Mouse (Mus musculus): ENCODE measurements around the gene Serp2.

The Serp2 gene

DNA sequence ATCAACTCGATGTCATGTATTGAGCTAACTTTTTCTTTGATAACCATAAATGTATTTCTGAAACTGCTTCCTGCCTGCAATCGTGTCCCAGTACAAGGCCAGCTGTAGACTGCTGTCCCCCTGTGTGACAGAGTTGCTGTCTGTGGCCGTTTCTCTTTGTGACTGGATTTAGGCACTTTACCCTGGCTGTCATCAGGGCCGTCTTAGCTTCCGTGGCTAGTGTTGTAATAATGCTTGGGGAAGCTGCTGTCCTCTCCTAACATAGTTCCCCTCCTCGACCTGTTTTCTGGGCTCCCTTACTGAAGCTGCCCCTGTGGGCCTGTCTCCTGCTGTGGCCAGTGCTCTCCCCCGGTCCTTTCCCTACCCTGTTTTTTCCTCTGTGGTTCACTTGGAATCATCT, 58.5 kb downstream of the Serp2 start:
- no peak for DNase-seq (ENCODE audit: low read depth)

DNA sequence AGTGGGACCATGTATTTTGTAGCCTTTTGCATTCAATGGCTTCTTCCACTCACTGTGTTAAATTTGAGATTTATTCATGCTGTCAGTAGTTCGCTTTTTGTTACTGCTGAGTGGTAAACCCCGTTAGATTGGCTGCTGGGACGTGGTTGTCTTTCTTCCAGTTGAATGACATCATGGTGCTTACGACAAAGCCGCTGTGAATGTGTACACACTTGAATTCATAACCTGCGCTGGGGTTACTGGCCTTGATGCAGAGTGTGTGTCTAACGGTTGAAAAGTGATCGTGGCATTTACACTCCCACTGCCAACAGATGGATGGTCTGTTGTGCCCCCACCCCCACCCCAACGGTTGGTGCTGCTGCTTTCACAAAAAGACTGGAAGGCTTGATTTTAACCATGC, 59.5 kb downstream of the Serp2 start:
- no peak for DNase-seq (ENCODE audit: low read depth)

DNA sequence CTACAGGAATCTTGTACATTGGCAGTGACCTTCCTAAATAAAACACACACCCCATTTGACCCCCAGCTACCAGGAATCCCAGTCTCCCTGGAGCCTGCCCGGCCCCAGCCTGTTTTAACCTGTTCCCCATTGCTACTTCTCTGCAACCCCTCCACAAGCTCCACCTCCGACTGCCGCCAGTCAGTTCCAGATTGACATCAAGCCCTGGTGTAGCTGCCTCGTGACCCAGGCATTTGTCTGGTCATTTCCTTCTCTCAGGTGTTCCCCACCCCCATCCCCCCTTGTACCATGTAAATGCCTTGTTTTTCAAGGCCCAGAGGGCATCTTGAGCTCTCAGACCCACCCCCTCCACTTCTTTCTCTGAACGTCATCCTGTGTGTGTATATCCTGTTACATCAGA, 61.7 kb downstream of the Serp2 start:
- no peak for DNase-seq (ENCODE audit: low read depth)

- DNase-seq (ENCODE audit: low read depth): no peak
These were observed 67.6 kb downstream of the Serp2 start for GRCm38 (mm10) chr14:76489128-76489527.

DNA sequence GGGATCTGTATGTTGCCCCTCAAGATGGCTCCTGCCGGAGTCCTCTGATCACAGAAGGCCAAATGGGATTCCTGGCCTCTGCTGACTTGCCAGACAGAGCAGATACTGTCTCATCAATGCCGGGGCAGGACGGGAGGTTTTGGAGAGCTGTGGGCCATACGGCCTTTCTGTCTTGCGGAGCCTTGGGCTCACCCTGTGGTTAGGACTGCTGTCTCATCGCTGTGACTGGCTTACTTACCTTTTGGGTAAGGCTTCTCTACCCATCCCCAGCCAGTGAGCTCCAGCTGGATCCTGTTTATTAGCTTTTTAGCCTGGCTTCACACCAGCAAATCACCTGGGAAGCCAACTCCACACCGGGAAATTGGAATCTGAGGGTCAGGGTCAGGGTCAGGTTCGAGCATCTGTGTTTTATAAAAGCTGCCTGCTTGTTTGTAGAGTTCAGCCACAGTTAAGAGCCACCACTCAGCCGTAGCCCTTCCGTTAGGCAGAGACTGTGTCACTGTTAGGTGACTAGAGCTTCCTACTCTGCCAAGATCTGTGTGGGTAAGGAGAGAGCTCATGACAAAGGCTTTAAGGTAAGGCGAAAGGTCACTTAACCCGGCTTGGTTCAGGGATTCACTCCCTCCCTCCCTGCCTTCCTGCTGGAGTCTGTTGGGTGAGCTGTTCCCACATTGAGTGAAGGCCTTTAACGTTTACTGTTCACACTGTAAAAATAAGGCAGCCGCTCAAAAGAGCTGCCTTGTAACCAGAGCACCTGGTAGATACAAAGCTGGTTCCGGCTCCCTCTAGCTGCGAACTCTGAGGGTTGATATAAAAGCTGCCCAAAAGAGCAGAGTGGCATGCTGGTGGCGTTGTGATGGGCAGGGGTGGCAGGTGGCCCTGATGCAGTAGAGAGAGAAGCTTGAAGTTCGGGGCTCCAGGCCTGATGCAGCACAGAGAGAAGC, 68.3 kb downstream of the Serp2 start:
- DNase-seq (ENCODE audit: low read depth): no peak

DNA sequence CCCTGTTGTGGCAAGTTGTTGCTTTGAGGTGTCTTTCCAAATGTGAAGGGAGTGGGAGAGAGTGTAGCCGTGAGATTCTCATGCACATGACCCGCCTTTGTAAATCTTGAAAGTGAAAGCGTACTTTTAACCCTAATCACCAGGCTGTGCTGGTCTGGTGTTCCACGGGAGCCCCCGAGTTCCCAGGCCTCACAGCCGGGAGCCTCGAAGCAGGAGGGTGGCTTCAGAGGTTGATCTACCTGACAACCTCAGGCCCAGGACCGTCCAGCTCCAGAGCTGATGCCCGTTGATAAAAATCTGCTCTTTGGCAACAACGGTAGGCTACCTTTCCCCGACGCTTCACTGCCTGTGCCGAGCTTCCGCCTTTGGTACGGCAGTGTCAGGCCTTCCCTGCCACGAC, 69.1 kb downstream of the Serp2 start:
- DNase-seq (ENCODE audit: low read depth): no peak

DNA sequence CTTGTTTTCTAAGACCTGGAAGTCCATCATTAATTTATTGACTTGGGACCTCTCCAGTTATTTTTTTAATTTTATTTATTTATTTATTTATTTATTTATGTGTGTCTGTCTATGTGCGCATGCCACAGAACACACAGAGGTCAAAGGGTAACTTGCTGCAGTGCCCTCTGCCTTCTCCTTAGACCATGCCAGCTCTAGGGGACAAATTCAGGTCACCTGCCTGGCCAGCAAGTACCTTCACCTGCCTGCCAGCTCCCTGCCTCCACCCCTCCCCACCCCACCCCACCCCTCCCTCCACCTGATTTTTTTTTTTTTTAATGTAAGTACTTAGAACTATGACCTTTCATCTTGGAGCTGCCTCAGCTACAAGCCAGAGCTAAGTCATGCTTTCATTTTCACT, 73.0 kb downstream of the Serp2 start:
- DNase-seq (ENCODE audit: low read depth): no peak

Data from naive thymus-derived CD4-positive, alpha-beta T cell, adult 2 months (primary cell).